Mouse (Mus musculus): Measurements from ENCODE around the gene Kcnc4. TPM values are rescaled to one million over a fixed set of nuclear protein-coding genes. Genes with fewer than 3 reads are reported as not detected.

Gene Kcnc4
- polyA plus RNA-seq, 1 experiment from 2014 or later = 0.32 TPM

- no peak for DNase-seq (ENCODE audit: low spot score)
- Histone ChIP-seq H3K36me3 (replicated peaks) (no peaks in the 10 kb centered on the region), H3K27ac (replicated peaks) (no peak overlapping the region), H3K9me3 (no peaks in the 10 kb centered on the region), H3K4me3 (no peak overlapping the region), H3K27me3 (replicated peaks; ENCODE audit: low read depth, poor library complexity, severe bottlenecking) (peaks cover 4% of the 10 kb centered on the region; the same call in 1 of the 2 replicates), H3K4me1 (no peaks in the 10 kb centered on the region; the same call in 1 of the 2 replicates)
- 85% methylated on average over 8 of the region's 8 CpGs for WGBS
Observed at GRCm38 (mm10) chr3:107412509-107412908, 46.8 kb downstream of the Kcnc4 start.

GRCm38 (mm10) chr3:107411669-107412068 is 47.7 kb downstream of the Kcnc4 start:
- no peak for DNase-seq (ENCODE audit: low spot score)
- Histone ChIP-seq H3K36me3 (replicated peaks) (no peaks in the 10 kb centered on the region), H3K4me3 (no peak overlapping the region), H3K27ac (replicated peaks) (no peak overlapping the region), H3K4me1 (no peaks in the 10 kb centered on the region), H3K27me3 (replicated peaks; ENCODE audit: low read depth, poor library complexity, severe bottlenecking) (peaks cover 4% of the 10 kb centered on the region; the same call in 1 of the 2 replicates), H3K9me3 (no peaks in the 10 kb centered on the region)
- 60% methylated on average over 4 of the region's 4 CpGs for WGBS

GRCm38 (mm10) chr3:107401401-107401800 is 58.0 kb downstream of the Kcnc4 start:
- WGBS = 90% methylated on average over 7 of the region's 7 CpGs
- no peaks in the 10 kb centered on the region for H3K36me3 ChIP-seq (replicated peaks)
- no peak overlapping the region for H3K27ac ChIP-seq (replicated peaks)
- H3K9me3 ChIP-seq = no peaks in the 10 kb centered on the region
- H3K4me1 ChIP-seq = no peaks in the 10 kb centered on the region
- H3K27me3 ChIP-seq (replicated peaks; ENCODE audit: low read depth, poor library complexity, severe bottlenecking) = no peaks in the 10 kb centered on the region
- no peak overlapping the region for H3K4me3 ChIP-seq
- no peak for DNase-seq (ENCODE audit: low spot score)

- Histone ChIP-seq H3K4me1 (no peaks in the 10 kb centered on the region), H3K27me3 (replicated peaks; ENCODE audit: low read depth, poor library complexity, severe bottlenecking) (no peaks in the 10 kb centered on the region), H3K4me3 (no peak overlapping the region), H3K9me3 (no peaks in the 10 kb centered on the region), H3K36me3 (replicated peaks) (no peaks in the 10 kb centered on the region), H3K27ac (replicated peaks) (no peak overlapping the region)
- no peak for DNase-seq (ENCODE audit: low spot score)
- WGBS = 85% methylated on average over 5 of the region's 5 CpGs
Observed at GRCm38 (mm10) chr3:107399991-107400640, 59.2 kb downstream of the Kcnc4 start.

- no peak for DNase-seq (ENCODE audit: low spot score)
- 65% methylated on average over 4 of the region's 4 CpGs for WGBS
- 0 out of 2 replicates have a peak, but pooled peaks cover 3% of the 10 kb centered on the region for H3K27me3 ChIP-seq (replicated peaks; ENCODE audit: low read depth, poor library complexity, severe bottlenecking)
- no peak overlapping the region for H3K4me3 ChIP-seq
- H3K27ac ChIP-seq (replicated peaks) = no peak overlapping the region
- no peaks in the 10 kb centered on the region for H3K9me3 ChIP-seq
- no peaks in the 10 kb centered on the region for H3K36me3 ChIP-seq (replicated peaks)
- no peaks in the 10 kb centered on the region for H3K4me1 ChIP-seq
Observed at GRCm38 (mm10) chr3:107391198-107391597, 68.2 kb downstream of the Kcnc4 start.

Other genes starting within 250 kb of the Kcnc4 start
- gene Cym, start 237.8 kb downstream of the Kcnc4 start, polyA plus RNA-seq (2016; fragmentation: Nextera tagmentation; extraction: Ambion mirVana) = 0.11 TPM in 1 of 2 replicates, not detected in the other
- not detected in 2 replicates for gene A630076J17Rik, start 228.9 kb downstream of the Kcnc4 start, polyA plus RNA-seq (2016; fragmentation: Nextera tagmentation; extraction: Ambion mirVana)
- not detected in 2 replicates for gene Prok1, start 219.8 kb downstream of the Kcnc4 start, polyA plus RNA-seq (2016; fragmentation: Nextera tagmentation; extraction: Ambion mirVana)
- gene Lamtor5, start 180.7 kb downstream of the Kcnc4 start, polyA plus RNA-seq (2016; fragmentation: Nextera tagmentation; extraction: Ambion mirVana) = 187 and 191 TPM in 2 replicates
- gene Slc16a4, start 168.3 kb downstream of the Kcnc4 start, polyA plus RNA-seq (2016; fragmentation: Nextera tagmentation; extraction: Ambion mirVana) = 2.1 and 2.5 TPM in 2 replicates
- 21.0 and 21.6 TPM in 2 replicates for gene Rbm15, start 125.9 kb downstream of the Kcnc4 start, polyA plus RNA-seq (2016; fragmentation: Nextera tagmentation; extraction: Ambion mirVana)
- gene Slc6a17, start 58.5 kb upstream of the Kcnc4 start, polyA plus RNA-seq (2016; fragmentation: Nextera tagmentation; extraction: Ambion mirVana) = 2.2 and 4.9 TPM in 2 replicates
- 0.41 and 0.70 TPM in 2 replicates for gene Ubl4b, start 95.5 kb upstream of the Kcnc4 start, polyA plus RNA-seq (2016; fragmentation: Nextera tagmentation; extraction: Ambion mirVana)
- 41.8 and 43.5 TPM in 2 replicates for gene Alx3, start 135.5 kb upstream of the Kcnc4 start, polyA plus RNA-seq (2016; fragmentation: Nextera tagmentation; extraction: Ambion mirVana)
- not detected in 2 replicates for gene Gm10961, start 171.8 kb upstream of the Kcnc4 start, polyA plus RNA-seq (2016; fragmentation: Nextera tagmentation; extraction: Ambion mirVana)
- 64.9 and 70.0 TPM in 2 replicates for gene Strip1, start 172.1 kb upstream of the Kcnc4 start, polyA plus RNA-seq (2016; fragmentation: Nextera tagmentation; extraction: Ambion mirVana)
- 88.7 and 88.8 TPM in 2 replicates for gene Ahcyl1, start 237.0 kb upstream of the Kcnc4 start, polyA plus RNA-seq (2016; fragmentation: Nextera tagmentation; extraction: Ambion mirVana)

Measured in embryonic facial prominence, embryonic 10.5 days (tissue).